ENCODE assay signal across 8 mouse cellular contexts in the genomic region with DNA sequence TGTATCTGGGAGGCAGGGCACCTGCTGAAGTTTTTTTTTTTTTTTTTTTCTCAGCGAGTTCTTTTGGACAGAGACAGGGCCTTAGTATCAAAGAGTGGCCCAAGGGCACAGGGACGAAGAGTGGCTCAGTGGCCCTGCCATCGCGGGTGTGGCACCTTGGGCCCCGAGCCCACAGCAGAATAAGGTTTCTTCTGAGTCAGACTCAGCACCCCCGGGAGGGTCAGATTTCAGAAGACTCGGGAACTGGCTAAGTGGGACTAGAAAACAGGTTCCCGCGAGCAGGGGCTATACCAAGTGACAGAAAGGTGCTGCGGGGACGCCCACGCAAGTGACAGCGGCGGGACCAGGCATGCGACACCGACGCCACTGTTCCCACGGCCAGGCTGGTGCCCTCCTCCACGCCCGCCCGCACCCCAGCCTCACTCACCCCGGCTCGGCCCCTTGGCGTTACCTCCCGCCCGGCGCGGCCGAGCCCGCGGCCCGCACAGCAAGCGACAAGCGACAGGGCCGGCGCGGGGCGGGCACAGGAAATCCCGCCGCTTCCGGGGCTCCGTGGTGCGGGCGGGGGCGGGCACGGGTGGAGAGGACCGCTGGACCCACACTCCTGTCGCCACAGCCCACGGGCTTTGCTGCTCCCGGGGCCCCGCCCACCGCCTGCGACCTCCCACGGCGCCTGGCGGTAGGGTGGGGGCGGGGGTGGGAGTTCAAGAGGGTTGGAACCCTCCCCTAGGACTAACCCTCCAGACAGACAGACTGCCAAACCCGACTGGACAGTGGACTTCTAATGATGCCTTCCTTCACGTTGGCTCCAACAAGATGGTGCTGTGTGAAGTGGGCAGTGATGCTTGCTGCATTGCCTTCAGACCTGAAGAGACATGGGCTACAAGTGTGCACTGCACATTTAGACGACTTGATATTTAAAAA. TPM values are rescaled to one million over a fixed set of nuclear protein-coding genes. Genes with fewer than 3 reads are reported as not detected.
DNase-seq lines count a peak whose midpoint lies in the region; ATAC-seq lines count a peak whose summit lies in the region.

Gene Zfp641, minus strand, starts transcription at position 534 of the 924 bp plus-strand sequence.

- no peak within 1 kb of the TSS for H3K27ac ChIP-seq in embryonic facial prominence, embryonic 13.5 days
- H3K27ac ChIP-seq in heart, embryonic 12.5 days (ENCODE audit: poor library complexity, severe bottlenecking) = no peak within 1 kb of the TSS
- H3K27ac ChIP-seq in liver, embryonic 16.5 days (ENCODE audit: low read length) = no peak within 1 kb of the TSS

- DNase-seq in thymus, postnatal 14 days = peak; percentile 7
- no peak for DNase-seq in thymus, adult 18-20 months
- peak; percentile 72 for DNase-seq in kidney, postnatal 10 days
- DNase-seq in retina, embryonic 14.5 days (ENCODE audit: low spot score) = peak; percentile 53

- peak within 1 kb of the TSS; percentile 78 for H3K9ac ChIP-seq in embryonic facial prominence, embryonic 13.5 days
- H3K9ac ChIP-seq in heart, embryonic 12.5 days = peak within 1 kb of the TSS; percentile 80
- H3K9ac ChIP-seq in liver, embryonic 16.5 days (ENCODE audit: low read depth, low read length) = peak within 1 kb of the TSS; percentile 28

- H3K4me3 ChIP-seq in embryonic facial prominence, embryonic 13.5 days = peak within 1 kb of the TSS; percentile 64
- peak within 1 kb of the TSS; percentile 75 for H3K4me3 ChIP-seq in heart, embryonic 12.5 days
- H3K4me3 ChIP-seq in liver, embryonic 16.5 days (ENCODE audit: low read depth, low read length) = peak within 1 kb of the TSS; percentile 53

- no peaks in the 10 kb centered on the region for H3K36me3 ChIP-seq in embryonic facial prominence, embryonic 13.5 days
- no peaks in the 10 kb centered on the region for H3K36me3 ChIP-seq in heart, embryonic 12.5 days
- H3K36me3 ChIP-seq in liver, embryonic 16.5 days (ENCODE audit: control insufficient read depth, insufficient read depth) = no peaks in the 10 kb centered on the region

- H3K4me1 ChIP-seq in embryonic facial prominence, embryonic 13.5 days = no peaks in the 10 kb centered on the region
- H3K4me1 ChIP-seq in heart, embryonic 12.5 days (replicated peaks) = no peaks in the 10 kb centered on the region
- H3K4me1 ChIP-seq in liver, embryonic 16.5 days (ENCODE audit: control insufficient read depth, low read depth, low read length) = no peaks in the 10 kb centered on the region

- peaks cover 5% of the 10 kb centered on the region; the same call in 1 of the 2 replicates for H3K9me3 ChIP-seq in embryonic facial prominence, embryonic 13.5 days
- no peaks in the 10 kb centered on the region for H3K9me3 ChIP-seq in heart, embryonic 12.5 days (replicated peaks)
- H3K9me3 ChIP-seq in liver, embryonic 16.5 days (replicated peaks; ENCODE audit: control insufficient read depth, low read length) = no peaks in the 10 kb centered on the region

- ATAC-seq in embryonic facial prominence, embryonic 13.5 days (ENCODE audit: insufficient number of reproducible peaks, insufficient read depth, low FRiP score, low TSS enrichment, low read depth) = no peak
- ATAC-seq in heart, embryonic 12.5 days (ENCODE audit: insufficient number of reproducible peaks, low FRiP score) = peak; percentile 42; the same call in 1 of the 2 replicates
- ATAC-seq in liver, embryonic 16.5 days (ENCODE audit: low read depth) = no peak
- no peak for ATAC-seq in megakaryocyte-erythroid progenitor cell, adult 5-6 weeks (replicated peaks; ENCODE audit: low FRiP score, low TSS enrichment, poor library complexity, severe bottlenecking)

- H3K27me3 ChIP-seq in embryonic facial prominence, embryonic 13.5 days = peaks cover 9% of the 10 kb centered on the region
- 0 out of 2 replicates have a peak, but pooled peaks cover 12% of the 10 kb centered on the region for H3K27me3 ChIP-seq in heart, embryonic 12.5 days (replicated peaks)
- peaks cover 19% of the 10 kb centered on the region for H3K27me3 ChIP-seq in liver, embryonic 16.5 days (ENCODE audit: control insufficient read depth, insufficient read depth, low read depth, low read length)

- peak within 1 kb of the TSS; percentile 98 for H3K4me2 ChIP-seq in embryonic facial prominence, embryonic 13.5 days
- H3K4me2 ChIP-seq in heart, embryonic 12.5 days = peak within 1 kb of the TSS; percentile 85
- peak within 1 kb of the TSS; percentile 60 for H3K4me2 ChIP-seq in liver, embryonic 16.5 days (ENCODE audit: low read depth, low read length)

- 1% methylated on average over 60 of the region's 60 CpGs for whole genome bisulfite sequencing in embryonic facial prominence, embryonic 13.5 days
- 3% methylated on average over 59 of the region's 60 CpGs for WGBS in heart, embryonic 12.5 days
- WGBS in liver, embryonic 16.5 days (ENCODE audit: insufficient replicate concordance) = 3% methylated on average over 55 of the region's 60 CpGs

RNA-seq across cellular contexts. Expression of gene Zfp641, which starts in this region (rescaled TPM):
- polyA plus RNA-seq in embryonic facial prominence, embryonic 13.5 days (2015; fragmentation: Nextera tagmentation; extraction: Ambion mirVana) = 0.90 and 1.4 TPM in 2 replicates
- 1.5 and 1.7 TPM in 2 replicates for polyA plus RNA-seq in heart, embryonic 12.5 days (2016; fragmentation: Nextera tagmentation; extraction: Ambion mirVana)
- 0.14 and 0.15 TPM in 2 replicates for polyA plus RNA-seq in liver, embryonic 16.5 days (2015; fragmentation: Nextera tagmentation; extraction: Ambion mirVana)
- total RNA-seq in megakaryocyte-erythroid progenitor cell, adult 5-6 weeks (2014; fragmentation: Nextera tagmentation) = not detected in 2 replicates
- not detected in 2 replicates for total RNA-seq in megakaryocyte-erythroid progenitor cell, adult 5-6 weeks (2017)

Comparison
In these comparisons a context has a peak if more than half of its experiments do, and no peak if none do; other contexts are left out.
1. DNase-seq: peak in thymus, postnatal 14 days (single experiment), kidney, postnatal 10 days (single experiment) and retina, embryonic 14.5 days (single experiment); none in thymus, adult 18-20 months (0 of 2).
2. H3K9ac ChIP-seq: peak in every context shown above with its lines; median percentile 80 in heart, embryonic 12.5 days; 78 in embryonic facial prominence, embryonic 13.5 days; 28 in liver, embryonic 16.5 days.
3. Peak in every context shown above with its lines, with median percentiles within 50 percentile points of each other: H3K4me2 ChIP-seq and H3K4me3 ChIP-seq.